Mouse (Mus musculus): ENCODE measurements around the gene Trpm8. TPM values are rescaled to one million over a fixed set of nuclear protein-coding genes. Genes with fewer than 3 reads are reported as not detected.

Gene Trpm8
- total and polyA plus RNA-seq, 2 experiments from 2014 or later = not detected

- TF ChIP-seq EP300 (IDR thresholded peaks at IDR 0.05; ENCODE audit: low read depth) (no peak), CTCF (IDR thresholded peaks at IDR 0.05; ENCODE audit: low read depth) (no peak)
- Histone ChIP-seq H3K36me3 (replicated peaks; ENCODE audit: control insufficient read depth, insufficient read depth, low read length) (peaks cover 88% of the 10 kb centered on the region), H3K9ac (replicated peaks; ENCODE audit: low read depth, low read length) (no peak overlapping the region), H3K9me3 (replicated peaks; ENCODE audit: control insufficient read depth, low read length) (no peaks in the 10 kb centered on the region), H3K4me1 (ENCODE audit: control insufficient read depth, insufficient read depth) (0 out of 2 replicates have a peak, but pooled peaks cover 1% of the 10 kb centered on the region), H3K4me2 (ENCODE audit: low read depth, low read length) (no peak overlapping the region), H3K27ac (ENCODE audit: low read depth) (no peak overlapping the region), H3K27me3 (ENCODE audit: control insufficient read depth, insufficient read depth, low read length) (no peaks in the 10 kb centered on the region), H3K4me3 (ENCODE audit: low read depth, low read length) (no peak overlapping the region)
- ATAC-seq (ENCODE audit: insufficient read depth, low read depth) (no peak), DNase-seq (ENCODE audit: low spot score) (no peak)
- WGBS = 93% methylated on average over 6 of the region's 6 CpGs
Measured at GRCm38 (mm10) chr1:88267489-88267888, 10.0 kb upstream of the Trpm8 start.

- Histone ChIP-seq H3K4me3 (ENCODE audit: low read depth, low read length) (no peak overlapping the region), H3K27me3 (ENCODE audit: control insufficient read depth, insufficient read depth, low read length) (no peaks in the 10 kb centered on the region), H3K4me1 (ENCODE audit: control insufficient read depth, insufficient read depth) (no peaks in the 10 kb centered on the region), H3K4me2 (ENCODE audit: low read depth, low read length) (no peak overlapping the region), H3K9ac (replicated peaks; ENCODE audit: low read depth, low read length) (no peak overlapping the region), H3K27ac (ENCODE audit: low read depth) (no peak overlapping the region), H3K36me3 (replicated peaks; ENCODE audit: control insufficient read depth, insufficient read depth, low read length) (peaks cover 88% of the 10 kb centered on the region), H3K9me3 (replicated peaks; ENCODE audit: control insufficient read depth, low read length) (no peaks in the 10 kb centered on the region)
- ATAC-seq (ENCODE audit: insufficient read depth, low read depth) (no peak), DNase-seq (ENCODE audit: low spot score) (no peak)
- WGBS = 80% methylated on average over 6 of the region's 6 CpGs
- TF ChIP-seq EP300 (IDR thresholded peaks at IDR 0.05; ENCODE audit: low read depth) = no peak
- TF ChIP-seq CTCF (IDR thresholded peaks at IDR 0.05; ENCODE audit: low read depth) = no peak
Measured at GRCm38 (mm10) chr1:88268070-88268469, 9.4 kb upstream of the Trpm8 start.

GRCm38 (mm10) chr1:88269539-88270309 is 7.7 kb upstream of the Trpm8 start:
- H3K4me1 ChIP-seq (ENCODE audit: control insufficient read depth, insufficient read depth) = 0 out of 2 replicates have a peak, but pooled peaks cover 3% of the 10 kb centered on the region
- no peak overlapping the region for H3K27ac ChIP-seq (ENCODE audit: low read depth)
- no peak overlapping the region for H3K4me2 ChIP-seq (ENCODE audit: low read depth, low read length)
- ATAC-seq (ENCODE audit: insufficient read depth, low read depth) (no peak), DNase-seq (ENCODE audit: low spot score) (no peak)
- H3K9me3 ChIP-seq (replicated peaks; ENCODE audit: control insufficient read depth, low read length) = no peaks in the 10 kb centered on the region
- WGBS = 88% methylated on average over 12 of the region's 12 CpGs
- no peak overlapping the region for H3K9ac ChIP-seq (replicated peaks; ENCODE audit: low read depth, low read length)
- peaks cover 88% of the 10 kb centered on the region for H3K36me3 ChIP-seq (replicated peaks; ENCODE audit: control insufficient read depth, insufficient read depth, low read length)
- no peak for TF ChIP-seq EP300 (IDR thresholded peaks at IDR 0.05; ENCODE audit: low read depth)
- no peaks in the 10 kb centered on the region for H3K27me3 ChIP-seq (ENCODE audit: control insufficient read depth, insufficient read depth, low read length)
- H3K4me3 ChIP-seq (ENCODE audit: low read depth, low read length) = no peak overlapping the region

GRCm38 (mm10) chr1:88272851-88273250 is 4.6 kb upstream of the Trpm8 start:
- Histone ChIP-seq H3K9ac (replicated peaks; ENCODE audit: low read depth, low read length) (no peak overlapping the region), H3K9me3 (replicated peaks; ENCODE audit: control insufficient read depth, low read length) (no peaks in the 10 kb centered on the region), H3K4me2 (ENCODE audit: low read depth, low read length) (no peak overlapping the region), H3K27ac (ENCODE audit: low read depth) (no peak overlapping the region), H3K36me3 (replicated peaks; ENCODE audit: control insufficient read depth, insufficient read depth, low read length) (peaks cover 70% of the 10 kb centered on the region), H3K4me3 (ENCODE audit: low read depth, low read length) (no peak overlapping the region), H3K4me1 (ENCODE audit: control insufficient read depth, insufficient read depth) (peaks cover 25% of the 10 kb centered on the region), H3K27me3 (ENCODE audit: control insufficient read depth, insufficient read depth, low read length) (no peaks in the 10 kb centered on the region)
- DNase-seq (ENCODE audit: low spot score) (no peak), ATAC-seq (ENCODE audit: insufficient read depth, low read depth) (no peak)
- TF ChIP-seq CTCF (IDR thresholded peaks at IDR 0.05; ENCODE audit: low read depth) = no peak
- TF ChIP-seq EP300 (IDR thresholded peaks at IDR 0.05; ENCODE audit: low read depth) = no peak
- WGBS = 65% methylated on average over 4 of the region's 4 CpGs

GRCm38 (mm10) chr1:88273326-88273725 is 4.1 kb upstream of the Trpm8 start:
- 97% methylated on average over 3 of the region's 3 CpGs for WGBS
- Histone ChIP-seq H3K36me3 (replicated peaks; ENCODE audit: control insufficient read depth, insufficient read depth, low read length) (peaks cover 66% of the 10 kb centered on the region), H3K9me3 (replicated peaks; ENCODE audit: control insufficient read depth, low read length) (no peaks in the 10 kb centered on the region), H3K4me3 (ENCODE audit: low read depth, low read length) (no peak overlapping the region), H3K4me2 (ENCODE audit: low read depth, low read length) (no peak overlapping the region), H3K4me1 (ENCODE audit: control insufficient read depth, insufficient read depth) (peaks cover 26% of the 10 kb centered on the region), H3K27me3 (ENCODE audit: control insufficient read depth, insufficient read depth, low read length) (no peaks in the 10 kb centered on the region), H3K27ac (ENCODE audit: low read depth) (no peak overlapping the region), H3K9ac (replicated peaks; ENCODE audit: low read depth, low read length) (no peak overlapping the region)
- no peak for TF ChIP-seq EP300 (IDR thresholded peaks at IDR 0.05; ENCODE audit: low read depth)
- no peak for TF ChIP-seq CTCF (IDR thresholded peaks at IDR 0.05; ENCODE audit: low read depth)
- ATAC-seq (ENCODE audit: insufficient read depth, low read depth) = no peak
- no peak for DNase-seq (ENCODE audit: low spot score)

GRCm38 (mm10) chr1:88273832-88274231 is 3.6 kb upstream of the Trpm8 start:
- TF ChIP-seq EP300 (IDR thresholded peaks at IDR 0.05; ENCODE audit: low read depth) (no peak), CTCF (IDR thresholded peaks at IDR 0.05; ENCODE audit: low read depth) (no peak)
- no peaks in the 10 kb centered on the region for H3K27me3 ChIP-seq (ENCODE audit: control insufficient read depth, insufficient read depth, low read length)
- peaks cover 26% of the 10 kb centered on the region for H3K4me1 ChIP-seq (ENCODE audit: control insufficient read depth, insufficient read depth)
- H3K4me2 ChIP-seq (ENCODE audit: low read depth, low read length) = no peak overlapping the region
- DNase-seq (ENCODE audit: low spot score) = no peak
- ATAC-seq (ENCODE audit: insufficient read depth, low read depth) = no peak
- no peak overlapping the region for H3K27ac ChIP-seq (ENCODE audit: low read depth)
- WGBS = 80% methylated on average over 4 of the region's 4 CpGs
- H3K9ac ChIP-seq (replicated peaks; ENCODE audit: low read depth, low read length) = 0 out of 2 replicates have a peak overlapping the region, but pooled peaks have one; percentile 2
- no peaks in the 10 kb centered on the region for H3K9me3 ChIP-seq (replicated peaks; ENCODE audit: control insufficient read depth, low read length)
- H3K4me3 ChIP-seq (ENCODE audit: low read depth, low read length) = no peak overlapping the region
- H3K36me3 ChIP-seq (replicated peaks; ENCODE audit: control insufficient read depth, insufficient read depth, low read length) = peaks cover 60% of the 10 kb centered on the region

All from heart, postnatal 0 days (tissue).